Mouse (Mus musculus) stomach, postnatal 0 days (tissue): ENCODE measurements around the gene Lrrc45. TPM values are rescaled to one million over a fixed set of nuclear protein-coding genes. Genes with fewer than 3 reads are reported as not detected.
A peak's percentile ranks its signal among the peaks of the same experiment; 100 is the strongest.

Source experiments
- ATAC-seq: fragments of 200-750 bp; cut with Nextera tagmentation; 2 replicates; pipeline ENCODE4 v1.8.0; 2017; ENCODE audit not compliant: low FRiP score, low TSS enrichment
- DNase-seq: peaks from one replicate; pipeline ENCODE4 v3.0.0-alpha.2; 2016; ENCODE audit warnings: low spot score
- H3K27ac ChIP-seq: fragments of 300-500 bp; sonication (generic); replicated peaks from 2 replicates; pipeline ENCODE4 v1.5.1; 2014; ENCODE audit warnings: mild to moderate bottlenecking, control low read depth
- H3K27me3 ChIP-seq: fragments of 300-500 bp; sonication (generic); 2 replicates; pipeline ENCODE4 v1.6.1; 2014; ENCODE audit warnings: low read length; ENCODE audit not compliant: control insufficient read depth, insufficient read depth
- H3K36me3 ChIP-seq: fragments of 300-500 bp; sonication (generic); 2 replicates; pipeline ENCODE4 v1.6.1; 2014; ENCODE audit warnings: low read length, mixed read lengths; ENCODE audit not compliant: control insufficient read depth, insufficient read depth
- H3K4me1 ChIP-seq: fragments of 300-500 bp; sonication (generic); replicated peaks from 2 replicates; pipeline ENCODE4 v1.6.1; 2014; ENCODE audit warnings: antibody characterized with exemption; ENCODE audit not compliant: control insufficient read depth, insufficient read depth
- H3K4me2 ChIP-seq: fragments of 300-500 bp; sonication (generic); replicated peaks from 2 replicates; pipeline ENCODE4 v1.6.1; 2014; ENCODE audit warnings: low read depth, mild to moderate bottlenecking, control low read depth, moderate library complexity
- H3K4me3 ChIP-seq: fragments of 300-500 bp; sonication (generic); 2 replicates; pipeline ENCODE4 v1.5.1; 2014; ENCODE audit warnings: low read depth, low read length, control low read depth
- H3K9ac ChIP-seq: fragments of 300-500 bp; sonication (generic); 2 replicates; pipeline ENCODE4 v1.6.1; 2014; ENCODE audit warnings: mild to moderate bottlenecking, low read length, control low read depth, mixed read lengths
- H3K9me3 ChIP-seq: fragments of 300-500 bp; sonication (generic); 2 replicates; pipeline ENCODE4 v1.6.1; 2016; ENCODE audit warnings: low read length; ENCODE audit not compliant: control insufficient read depth
- CTCF ChIP-seq: IDR thresholded peaks from 2 replicates; pipeline ENCODE4 v1.5.1; 2016; ENCODE audit warnings: antibody characterized with exemption, low read depth, mild to moderate bottlenecking, moderate library complexity
- EP300 ChIP-seq: optimal IDR thresholded peaks from 2 replicates; pipeline ENCODE3; 2016; ENCODE audit warnings: antibody characterized with exemption
- WGBS: fragments of 180-500 bp; shearing (Covaris S2); extraction: QIAGEN DNeasy Blood & Tissue Kit; methylation state at CpG from one replicate; pipeline ENCODE4 v1.1.7; 2014; 5-methylcytosine and 5-hydroxymethylcytosine counted together
- polyA plus RNA-seq: library from polyadenylated mRNA; unstranded; fragments of >200 nt; fragmentation: Nextera tagmentation; extraction: Ambion mirVana; gene quantifications from 2 replicates; pipeline ENCODE4 v1.2.1, GENCODE M21; 2015

The Lrrc45 gene
- polyA plus RNA-seq, 1 experiment from 2014 or later = 18.7 TPM

GRCm38 (mm10) chr11:120721124-120722066 lies 7.7 kb downstream of the Lrrc45 start, which contains the start of gene Rac3:
Gene Rac3 (plus strand): TSS chr11:120721470.
- TF ChIP-seq EP300 = no peak
- no peak for TF ChIP-seq CTCF
- Histone ChIP-seq H3K4me3 (peak within 1 kb of the TSS; percentile 54), H3K27me3 (no peaks in the 10 kb centered on the region), H3K4me2 (peak within 1 kb of the TSS; percentile 96), H3K9me3 (no peaks in the 10 kb centered on the region), H3K9ac (peak within 1 kb of the TSS; percentile 67), H3K36me3 (peaks cover 8% of the 10 kb centered on the region; the same call in 1 of the 2 replicates), H3K27ac (peak within 1 kb of the TSS; percentile 61), H3K4me1 (peaks cover 5% of the 10 kb centered on the region; the same call in 1 of the 2 replicates)
- ATAC-seq (peak; percentile 78), DNase-seq (peak; percentile 85)
- WGBS = under 1% methylated on average over 79 of the region's 90 CpGs

- 0 out of 2 replicates have a peak, but pooled peaks have one; percentile 25 for TF ChIP-seq CTCF
- no peak for TF ChIP-seq EP300
- DNase-seq (no peak), ATAC-seq (peak; percentile 6; the same call in 1 of the 2 replicates)
- Histone ChIP-seq H3K9ac (peak overlapping the region; percentile 67; the same call in 1 of the 2 replicates), H3K36me3 (0 out of 2 replicates have a peak, but pooled peaks cover 6% of the 10 kb centered on the region), H3K4me1 (peaks cover 8% of the 10 kb centered on the region; the same call in 1 of the 2 replicates), H3K4me2 (peak overlapping the region; percentile 96), H3K27ac (no peak overlapping the region), H3K9me3 (no peaks in the 10 kb centered on the region), H3K4me3 (peak overlapping the region; percentile 54), H3K27me3 (no peaks in the 10 kb centered on the region)
- 21% methylated on average over 21 of the region's 21 CpGs for WGBS
These were observed 8.4 kb downstream of the Lrrc45 start for GRCm38 (mm10) chr11:120722067-120722630.

GRCm38 (mm10) chr11:120722761-120723382 lies 9.1 kb downstream of the Lrrc45 start:
- Histone ChIP-seq H3K9me3 (no peaks in the 10 kb centered on the region), H3K4me3 (no peak overlapping the region), H3K4me2 (no peak overlapping the region; the same call in 1 of the 2 replicates), H3K36me3 (no peaks in the 10 kb centered on the region), H3K27me3 (no peaks in the 10 kb centered on the region), H3K9ac (no peak overlapping the region), H3K27ac (no peak overlapping the region), H3K4me1 (peaks cover 8% of the 10 kb centered on the region; the same call in 1 of the 2 replicates)
- WGBS = 78% methylated on average over 11 of the region's 11 CpGs
- DNase-seq = peak; percentile 24
- no peak for ATAC-seq
- TF ChIP-seq CTCF (no peak), EP300 (no peak)

- H3K9me3 ChIP-seq = no peaks in the 10 kb centered on the region
- ATAC-seq (no peak), DNase-seq (no peak)
- H3K36me3 ChIP-seq = no peaks in the 10 kb centered on the region
- WGBS = 84% methylated on average over 7 of the region's 7 CpGs
- no peak overlapping the region for H3K4me2 ChIP-seq
- no peak overlapping the region for H3K27ac ChIP-seq
- H3K9ac ChIP-seq = no peak overlapping the region
- no peaks in the 10 kb centered on the region for H3K27me3 ChIP-seq
- no peak overlapping the region for H3K4me3 ChIP-seq
- TF ChIP-seq CTCF (no peak), EP300 (no peak)
- H3K4me1 ChIP-seq = peaks cover 8% of the 10 kb centered on the region; the same call in 1 of the 2 replicates
These were observed 9.8 kb downstream of the Lrrc45 start for GRCm38 (mm10) chr11:120723509-120723908.

- peak overlapping the region; percentile 71 for H3K4me2 ChIP-seq
- peak overlapping the region; percentile 51 for H3K4me3 ChIP-seq
- no peaks in the 10 kb centered on the region for H3K9me3 ChIP-seq
- TF ChIP-seq CTCF (no peak; the same call in 1 of the 2 replicates), EP300 (no peak)
- 0 out of 2 replicates have a peak overlapping the region, but pooled peaks have one; percentile 24 for H3K27ac ChIP-seq
- no peaks in the 10 kb centered on the region for H3K27me3 ChIP-seq
- WGBS = 18% methylated on average over 34 of the region's 36 CpGs
- H3K36me3 ChIP-seq = no peaks in the 10 kb centered on the region
- DNase-seq (no peak), ATAC-seq (peak; percentile 51)
- peak overlapping the region; percentile 56 for H3K9ac ChIP-seq
- H3K4me1 ChIP-seq = 0 out of 2 replicates have a peak, but pooled peaks cover 8% of the 10 kb centered on the region
These were observed 12.8 kb downstream of the Lrrc45 start for GRCm38 (mm10) chr11:120726243-120727168.
